Mouse (Mus musculus) neural tube, embryonic 11.5 days (tissue): Measurements from ENCODE around the gene Gpx5. TPM values are rescaled to one million over a fixed set of nuclear protein-coding genes. Genes with fewer than 3 reads are reported as not detected.
"Not testable (repeated sequence)": the region's sequence is repeated elsewhere in the genome, so short reads cannot be mapped to it uniquely, and the experiment has no call there.

ENCODE experiments used
- ATAC-seq: fragments of 200-750 bp; cut with Nextera tagmentation; 2 replicates; pipeline ENCODE4 v1.8.0; 2017; ENCODE audit warnings: moderate number of reproducible peaks, mild to moderate bottlenecking, moderate TSS enrichment, moderate library complexity; ENCODE audit not compliant: insufficient read depth, low FRiP score, low TSS enrichment
- DNase-seq: peaks from one replicate; pipeline ENCODE4 v3.0.0-alpha.2; 2015; ENCODE audit warnings: low spot score
- H3K27ac ChIP-seq: fragments of 300-500 bp; sonication (generic); 2 replicates; pipeline ENCODE4 v1.5.1; 2014; ENCODE audit warnings: low read depth, mild to moderate bottlenecking, low read length
- H3K27me3 ChIP-seq: fragments of 300-500 bp; sonication (generic); 2 replicates; pipeline ENCODE4 v1.6.1; 2014; ENCODE audit warnings: mild to moderate bottlenecking, low read length, mixed read lengths; ENCODE audit not compliant: control insufficient read depth, insufficient read depth
- H3K36me3 ChIP-seq: fragments of 300-500 bp; sonication (generic); 2 replicates; pipeline ENCODE4 v1.6.1; 2014; ENCODE audit warnings: mild to moderate bottlenecking, low read length, moderate library complexity, mixed read lengths; ENCODE audit not compliant: control insufficient read depth, insufficient read depth
- H3K4me1 ChIP-seq: fragments of 300-500 bp; sonication (generic); 2 replicates; pipeline ENCODE4 v1.6.1; 2014; ENCODE audit warnings: low read length, mixed read lengths; ENCODE audit not compliant: control insufficient read depth, insufficient read depth
- H3K4me2 ChIP-seq: fragments of 300-500 bp; sonication (generic); 2 replicates; pipeline ENCODE4 v1.6.1; 2014; ENCODE audit warnings: low read depth, mild to moderate bottlenecking, moderate library complexity
- H3K4me3 ChIP-seq: fragments of 300-500 bp; sonication (generic); 2 replicates; pipeline ENCODE4 v1.5.1; 2014; ENCODE audit warnings: low read depth, low read length
- H3K9ac ChIP-seq: fragments of 300-500 bp; sonication (generic); 2 replicates; pipeline ENCODE4 v1.6.1; 2014; ENCODE audit warnings: mild to moderate bottlenecking, low read length
- H3K9me3 ChIP-seq: fragments of 300-500 bp; sonication (generic); 2 replicates; pipeline ENCODE4 v1.6.1; 2016; ENCODE audit warnings: low read length; ENCODE audit not compliant: control insufficient read depth
- WGBS: fragments of 180-500 bp; shearing (Covaris S2); extraction: QIAGEN DNeasy Blood & Tissue Kit; methylation state at CpG from one replicate; pipeline ENCODE4 v1.1.7; 2014; 5-methylcytosine and 5-hydroxymethylcytosine counted together
- polyA plus RNA-seq: library from polyadenylated mRNA; unstranded; fragments of >200 nt; fragmentation: Nextera tagmentation; extraction: Ambion mirVana; gene quantifications from 2 replicates; pipeline ENCODE4 v1.2.1, GENCODE M21; 2014

Gpx5 gene
- polyA plus RNA-seq, 1 experiment from 2014 or later: not detected

DNA sequence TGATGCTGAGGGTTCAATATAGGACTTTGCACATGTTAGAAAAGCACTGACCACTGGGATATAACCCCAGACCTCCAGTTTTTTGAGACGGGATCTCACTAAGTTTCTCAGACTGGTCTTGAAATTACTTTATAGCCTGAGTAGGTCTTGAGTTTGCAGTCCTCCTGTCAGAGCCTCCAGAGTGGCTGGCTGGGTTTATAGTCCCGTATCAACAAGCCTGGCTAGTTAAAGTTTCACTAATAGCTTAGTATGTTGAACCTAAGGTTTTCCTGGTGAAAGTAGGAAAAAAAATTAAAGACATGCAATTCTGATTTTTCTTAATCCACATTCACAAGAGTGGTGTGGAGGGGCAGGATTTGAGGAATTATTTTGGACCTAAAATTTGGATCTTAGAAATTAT is 46.3 kb downstream of the Gpx5 start:
- Histone ChIP-seq H3K27ac (no peak overlapping the region), H3K4me2 (no peak overlapping the region), H3K27me3 (peaks cover 3% of the 10 kb centered on the region; the same call in 1 of the 2 replicates), H3K4me3 (no peak overlapping the region), H3K9me3 (no peaks in the 10 kb centered on the region), H3K36me3 (no peaks in the 10 kb centered on the region), H3K9ac (no peak overlapping the region), H3K4me1 (no peaks in the 10 kb centered on the region)
- no peak for ATAC-seq
- WGBS: 60% methylated on average over 2 of the region's 2 CpGs
- no peak for DNase-seq

DNA sequence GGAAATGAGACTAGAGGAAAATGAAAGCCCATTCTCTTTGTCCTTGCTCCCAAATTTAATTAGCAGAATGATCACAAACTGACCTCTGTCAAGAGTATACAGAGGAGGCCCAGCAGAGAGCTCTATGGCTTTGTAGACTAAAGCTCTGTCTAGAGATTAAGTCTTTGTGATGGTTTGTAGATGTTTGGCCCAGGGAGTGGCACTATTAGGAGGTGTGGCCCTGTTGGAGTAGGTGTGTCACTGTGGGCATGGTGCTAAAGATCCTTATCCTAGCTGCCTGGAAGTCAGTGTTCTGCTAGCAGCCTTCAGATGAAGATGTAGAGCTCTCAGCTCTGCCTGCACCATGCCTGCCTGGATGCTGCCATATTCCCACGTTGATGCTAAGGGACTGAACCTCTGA is 47.6 kb downstream of the Gpx5 start:
- ATAC-seq, H3K4me3 ChIP-seq, H3K4me1 ChIP-seq, H3K9ac ChIP-seq, H3K36me3 ChIP-seq, DNase-seq, H3K27me3 ChIP-seq, H3K27ac ChIP-seq, H3K9me3 ChIP-seq, H3K4me2 ChIP-seq: not testable (repeated sequence)
- WGBS: 24% methylated on average over 1 of the region's 1 CpGs

DNA sequence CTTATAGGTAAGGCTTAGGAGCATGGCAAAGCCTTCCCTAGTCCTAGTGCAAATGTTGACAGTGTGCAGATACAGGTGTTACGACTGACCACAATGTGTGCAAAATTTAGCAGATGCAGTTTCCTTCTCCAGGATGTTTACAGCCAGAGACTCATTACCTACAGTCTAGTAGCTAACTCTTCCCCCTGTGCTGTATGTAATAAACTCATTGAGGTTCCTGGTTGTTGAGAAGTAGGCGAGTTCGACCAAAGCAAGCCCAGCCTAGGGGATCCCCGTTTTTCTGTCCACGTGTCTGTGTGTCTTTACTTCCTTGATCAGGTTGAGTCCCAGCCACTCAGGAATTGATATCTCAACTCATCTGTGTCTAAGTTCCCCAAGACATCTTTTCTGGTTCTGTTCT is 48.4 kb downstream of the Gpx5 start:
- no peak overlapping the region for H3K4me3 ChIP-seq
- 75% methylated on average over 5 of the region's 5 CpGs for WGBS
- no peak for DNase-seq
- ATAC-seq: no peak
- H3K4me2 ChIP-seq: no peak overlapping the region
- no peaks in the 10 kb centered on the region for H3K4me1 ChIP-seq
- H3K27me3 ChIP-seq: peaks cover 3% of the 10 kb centered on the region; the same call in 1 of the 2 replicates
- no peaks in the 10 kb centered on the region for H3K9me3 ChIP-seq
- H3K36me3 ChIP-seq: no peaks in the 10 kb centered on the region
- H3K27ac ChIP-seq: no peak overlapping the region
- no peak overlapping the region for H3K9ac ChIP-seq

DNA sequence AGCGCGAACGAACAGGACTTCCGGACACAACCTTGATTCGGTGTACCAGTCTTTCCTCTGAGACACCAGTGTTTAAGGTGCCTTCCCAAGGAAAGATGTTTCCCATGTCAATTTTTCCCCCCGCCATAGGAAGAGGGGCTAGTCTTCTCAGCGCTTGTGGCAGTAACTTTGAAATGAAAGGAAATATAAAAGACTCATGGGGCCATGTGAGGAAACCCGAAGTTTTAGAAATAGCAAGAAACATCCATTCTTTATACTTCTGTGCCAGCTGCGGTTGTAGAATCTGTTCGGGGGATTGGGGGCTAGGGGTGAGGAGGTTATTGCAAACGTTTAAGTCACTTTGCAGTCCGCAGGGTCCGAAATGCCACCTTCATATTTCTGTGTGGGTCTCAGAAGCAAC is 49.3 kb downstream of the Gpx5 start:
- Histone ChIP-seq H3K27ac (no peak overlapping the region), H3K4me3 (peak overlapping the region; percentile 18), H3K4me2 (peak overlapping the region; percentile 29), H3K27me3 (peaks cover 3% of the 10 kb centered on the region; the same call in 1 of the 2 replicates), H3K36me3 (no peaks in the 10 kb centered on the region), H3K9ac (no peak overlapping the region), H3K4me1 (no peaks in the 10 kb centered on the region), H3K9me3 (no peaks in the 10 kb centered on the region)
- WGBS: 18% methylated on average over 13 of the region's 13 CpGs
- no peak for DNase-seq
- ATAC-seq: no peak

DNA sequence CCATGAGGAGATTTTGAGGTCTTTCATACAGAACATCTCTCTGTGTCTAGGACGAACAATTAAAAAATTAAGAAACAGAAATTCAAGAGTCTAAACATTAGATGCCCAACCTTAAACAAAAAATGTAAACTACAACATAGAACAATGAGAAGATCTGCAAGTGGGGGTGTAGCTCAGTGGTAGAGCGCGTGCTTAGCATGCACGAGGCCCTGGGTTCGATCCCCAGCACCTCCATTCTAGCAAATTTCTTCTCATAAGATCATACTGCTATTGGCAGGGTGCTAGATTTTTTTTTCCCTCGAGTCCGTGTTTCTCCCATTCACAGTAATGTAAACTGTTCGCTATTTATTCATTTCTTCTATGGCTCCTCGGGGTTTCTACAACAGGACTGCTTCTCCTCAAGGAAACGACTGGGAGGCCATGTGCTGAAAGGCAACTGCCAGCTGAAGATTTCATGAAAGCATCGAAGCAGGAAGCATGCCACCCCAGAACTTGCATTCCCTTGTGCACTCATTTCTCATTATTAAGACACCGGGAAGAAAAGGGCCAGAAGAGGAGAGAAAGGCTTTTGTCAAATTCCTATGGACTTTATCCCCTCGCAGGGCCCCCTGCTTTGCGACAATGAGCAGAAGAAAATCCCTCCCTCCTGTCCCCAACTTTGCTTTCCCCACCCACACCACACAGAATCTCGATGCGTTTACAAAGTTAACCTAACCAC is 50.0 kb downstream of the Gpx5 start:
- H3K9ac ChIP-seq: no peak overlapping the region
- ATAC-seq: no peak
- H3K27me3 ChIP-seq: peaks cover 3% of the 10 kb centered on the region; the same call in 1 of the 2 replicates
- WGBS: 4% methylated on average over 16 of the region's 16 CpGs
- peak overlapping the region; percentile 18 for H3K4me3 ChIP-seq
- no peaks in the 10 kb centered on the region for H3K4me1 ChIP-seq
- no peaks in the 10 kb centered on the region for H3K36me3 ChIP-seq
- no peak for DNase-seq
- H3K9me3 ChIP-seq: no peaks in the 10 kb centered on the region
- H3K27ac ChIP-seq: no peak overlapping the region
- peak overlapping the region; percentile 29 for H3K4me2 ChIP-seq

DNA sequence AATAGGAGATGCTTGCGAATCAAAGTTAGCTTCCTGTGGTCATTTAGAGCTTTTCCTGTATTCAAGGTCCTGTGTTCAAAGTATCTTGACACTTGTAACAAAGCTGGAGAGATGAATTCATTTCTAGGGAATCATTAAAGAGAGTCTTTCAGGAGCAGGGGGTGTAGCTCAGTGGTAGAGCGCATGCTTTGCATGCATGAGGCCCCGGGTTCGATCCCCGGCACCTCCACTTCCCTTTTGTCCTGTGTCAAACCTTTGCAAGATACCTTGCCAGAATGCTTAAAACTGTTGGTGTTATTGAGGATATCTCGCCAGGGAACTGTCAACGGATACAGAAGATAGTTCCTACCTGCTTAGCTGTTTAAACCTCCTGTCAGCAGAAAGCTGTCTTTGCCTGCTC is 51.7 kb downstream of the Gpx5 start:
- WGBS: 11% methylated on average over 7 of the region's 7 CpGs
- H3K36me3 ChIP-seq: no peaks in the 10 kb centered on the region
- no peak overlapping the region for H3K27ac ChIP-seq
- peaks cover 3% of the 10 kb centered on the region; the same call in 1 of the 2 replicates for H3K27me3 ChIP-seq
- no peaks in the 10 kb centered on the region for H3K9me3 ChIP-seq
- DNase-seq (peak; percentile 47), ATAC-seq (no peak)
- no peak overlapping the region for H3K4me2 ChIP-seq
- H3K4me3 ChIP-seq: no peak overlapping the region
- H3K4me1 ChIP-seq: no peaks in the 10 kb centered on the region
- H3K9ac ChIP-seq: no peak overlapping the region

DNA sequence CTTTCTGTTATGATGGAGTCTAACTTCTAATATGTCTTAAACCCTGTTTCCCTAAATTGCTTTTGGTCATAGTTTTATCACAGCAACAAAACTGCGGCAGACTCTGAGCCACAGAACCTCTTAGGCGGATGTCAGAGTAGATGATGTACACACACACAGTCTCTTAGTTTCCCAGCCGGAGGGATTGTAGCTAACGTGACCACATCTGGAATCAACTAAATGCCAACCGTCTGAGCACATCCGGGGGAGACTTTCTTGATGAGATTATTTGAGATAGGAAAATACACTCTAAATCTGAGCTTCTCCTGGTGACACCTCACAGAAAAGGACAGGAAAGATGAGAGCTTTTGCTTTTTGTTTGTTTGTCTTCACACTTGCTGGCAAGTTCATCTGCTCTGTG is 55.4 kb downstream of the Gpx5 start:
- no peak overlapping the region for H3K4me2 ChIP-seq
- H3K4me1 ChIP-seq: no peaks in the 10 kb centered on the region
- H3K27me3 ChIP-seq: no peaks in the 10 kb centered on the region
- H3K9me3 ChIP-seq: no peaks in the 10 kb centered on the region
- H3K36me3 ChIP-seq: no peaks in the 10 kb centered on the region
- 65% methylated on average over 6 of the region's 6 CpGs for WGBS
- no peak overlapping the region for H3K27ac ChIP-seq
- no peak for DNase-seq
- H3K4me3 ChIP-seq: no peak overlapping the region
- H3K9ac ChIP-seq: no peak overlapping the region
- ATAC-seq: no peak

DNA sequence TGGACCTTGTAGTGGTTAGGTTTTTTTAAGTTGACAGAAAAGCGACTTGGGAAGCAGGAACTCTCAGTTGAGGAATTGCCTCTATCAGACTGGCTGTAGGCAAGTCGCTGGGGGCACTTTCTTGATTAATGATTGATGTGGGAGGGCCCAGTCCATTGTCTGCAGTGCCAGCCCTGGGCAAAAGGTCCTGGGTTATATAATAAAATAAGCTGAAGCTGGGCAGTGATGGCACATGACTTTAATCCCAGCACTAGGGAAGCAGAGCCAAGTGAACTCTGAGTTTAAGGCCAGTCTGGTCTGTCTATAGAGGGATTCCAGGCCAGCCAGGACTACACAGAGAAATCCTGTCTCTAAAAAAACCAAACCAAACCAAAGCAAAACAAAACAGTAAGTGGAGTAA is 55.8 kb downstream of the Gpx5 start:
- ATAC-seq: no peak
- Histone ChIP-seq H3K27ac (no peak overlapping the region), H3K27me3 (no peaks in the 10 kb centered on the region), H3K9me3 (no peaks in the 10 kb centered on the region), H3K9ac (no peak overlapping the region), H3K4me1 (no peaks in the 10 kb centered on the region), H3K4me3 (no peak overlapping the region), H3K4me2 (no peak overlapping the region), H3K36me3 (no peaks in the 10 kb centered on the region)
- 64% methylated on average over 2 of the region's 2 CpGs for WGBS
- no peak for DNase-seq
